Mouse (Mus musculus) frontal cortex, postnatal 36 days (tissue): Measurements from ENCODE around the gene Kif1a.

ENCODE experiments used
- DNase-seq, 2 experiments: peaks; one replicate each; pipeline ENCODE4 v3.0.0; 2022; ENCODE audit warnings: low spot score in 2 of 2

The Kif1a gene

DNA sequence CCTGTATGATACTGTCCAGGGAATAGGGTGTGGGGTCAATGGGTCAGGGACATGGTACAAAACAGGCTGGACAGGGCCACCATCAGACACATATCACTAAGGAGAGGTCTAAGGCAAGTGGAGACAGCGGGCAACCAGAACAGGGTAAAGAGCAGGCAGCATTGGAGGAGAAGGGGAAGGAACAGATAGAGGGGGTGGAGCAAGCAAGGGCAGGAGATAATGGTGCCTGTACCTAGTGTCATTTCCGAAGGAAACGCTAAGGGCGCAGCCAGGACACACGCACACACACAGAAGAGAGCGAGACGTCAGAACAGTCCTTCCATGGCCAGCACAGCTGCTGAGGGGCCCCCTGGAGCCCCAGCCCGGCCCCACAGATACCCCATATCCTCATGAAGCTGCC, 75.2 kb downstream of the Kif1a start:
- DNase-seq: no peak

DNA sequence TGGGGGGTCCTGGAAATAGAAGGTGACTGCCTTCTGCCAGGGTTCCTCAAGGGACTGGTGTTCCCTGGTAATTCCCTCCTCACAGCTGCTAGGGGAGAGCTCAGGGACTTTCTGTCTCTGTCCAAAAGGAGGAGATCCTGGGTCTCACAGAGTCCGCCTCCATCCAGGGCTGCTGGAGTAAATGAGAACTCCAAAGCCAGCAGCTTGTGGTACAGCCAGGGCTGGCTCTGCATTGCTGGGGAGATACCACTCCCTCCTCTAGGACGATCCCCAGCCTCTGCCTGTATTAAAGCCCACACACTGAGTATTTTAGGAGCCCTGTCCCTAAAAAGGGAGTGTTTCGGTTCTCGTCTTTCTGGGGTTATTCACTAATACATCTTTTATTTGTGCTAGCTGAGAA, 81.1 kb downstream of the Kif1a start:
- peak in 1 of 2 experiments; percentile 50 for DNase-seq

GRCm38 (mm10) chr1:93018716-93019115, 83.0 kb downstream of the Kif1a start:
- no peak for DNase-seq

GRCm38 (mm10) chr1:93015136-93015535, 86.6 kb downstream of the Kif1a start:
- DNase-seq: no peak

GRCm38 (mm10) chr1:93014460-93014859, 87.3 kb downstream of the Kif1a start:
- DNase-seq: peak; percentile 79 to 80

DNA sequence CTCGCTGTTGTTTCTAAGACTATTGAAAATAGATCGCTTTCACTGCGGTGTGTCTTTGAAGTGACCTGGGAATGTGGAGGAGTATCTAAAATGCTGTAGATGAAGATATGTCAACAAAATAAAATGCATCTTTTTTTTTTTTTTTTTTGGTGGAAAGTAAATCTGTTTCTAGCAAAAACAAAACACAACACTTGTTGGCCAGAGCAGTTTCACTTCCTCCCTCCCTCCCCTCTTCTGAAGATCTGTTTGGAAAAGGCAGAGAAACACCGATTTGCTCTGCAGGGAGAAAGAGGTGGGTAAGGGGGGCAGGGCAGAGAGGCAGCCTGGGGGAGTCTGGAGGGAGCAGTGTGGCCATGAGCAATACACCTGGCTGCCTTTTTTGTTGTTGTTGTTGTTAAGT, 88.4 kb downstream of the Kif1a start:
- DNase-seq: no peak

- no peak for DNase-seq
Observed at GRCm38 (mm10) chr1:93012103-93012585, 89.6 kb downstream of the Kif1a start.

- no peak for DNase-seq
Observed at GRCm38 (mm10) chr1:93010731-93011130, 91.0 kb downstream of the Kif1a start.

GRCm38 (mm10) chr1:93009196-93009595, 92.6 kb downstream of the Kif1a start:
- no peak for DNase-seq

- DNase-seq: no peak
Observed at GRCm38 (mm10) chr1:93006061-93006460, 95.7 kb downstream of the Kif1a start, which contains the start of gene Aqp12. Gene Aqp12, plus strand, starts transcription at chr1:93006334.

- DNase-seq: no peak
Observed at GRCm38 (mm10) chr1:92992880-92993279, 108.9 kb downstream of the Kif1a start.

DNA sequence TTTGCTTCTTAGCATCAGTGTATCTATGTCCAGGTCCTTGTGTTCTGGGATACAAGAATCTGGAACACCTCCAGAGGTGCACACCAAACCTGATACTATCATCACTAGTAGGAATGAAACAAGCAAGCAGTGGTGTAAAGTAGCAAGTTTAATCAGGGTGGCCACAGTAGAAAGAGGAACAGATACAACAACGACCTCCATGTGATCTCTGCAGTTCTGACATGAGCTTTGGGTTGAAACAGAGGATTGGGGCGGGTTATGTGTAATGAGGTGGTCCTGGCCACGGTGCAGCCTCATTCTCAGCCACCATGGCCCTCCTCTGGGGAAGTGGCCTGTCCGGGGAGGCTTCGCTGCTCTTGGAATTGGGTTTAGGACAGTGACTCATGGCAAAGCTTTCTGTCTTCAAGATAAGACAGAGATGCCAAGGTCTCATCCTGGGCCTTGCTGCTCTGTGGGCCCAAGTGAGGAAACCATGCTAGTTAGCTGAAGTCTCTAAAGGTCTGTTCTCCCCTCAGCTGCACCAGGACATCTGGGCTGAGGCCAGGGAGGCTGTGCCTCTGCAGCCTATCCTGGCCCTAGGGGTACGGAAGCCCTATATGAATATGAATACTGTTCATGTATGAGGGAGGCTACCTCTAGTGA, 109.4 kb downstream of the Kif1a start:
- no peak for DNase-seq

DNA sequence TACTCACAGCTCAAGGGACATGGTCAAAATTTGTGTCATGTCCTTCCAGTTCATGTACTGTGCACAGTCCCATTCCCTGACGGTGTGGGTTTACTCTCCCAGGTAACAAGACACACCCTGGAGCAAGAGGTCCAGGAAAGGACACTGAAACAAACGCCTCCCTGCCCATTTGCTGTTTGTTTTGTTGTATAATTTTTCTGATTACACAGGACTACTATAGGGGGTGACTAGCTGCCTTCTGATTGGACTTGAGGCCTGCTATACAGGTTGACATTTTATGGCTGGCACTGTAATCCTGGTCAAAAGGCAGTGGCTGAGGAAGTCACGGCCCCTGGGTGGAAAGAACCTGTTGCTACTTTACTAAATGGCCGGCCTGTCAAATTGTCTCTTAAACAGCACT, 111.9 kb downstream of the Kif1a start:
- no peak for DNase-seq

DNA sequence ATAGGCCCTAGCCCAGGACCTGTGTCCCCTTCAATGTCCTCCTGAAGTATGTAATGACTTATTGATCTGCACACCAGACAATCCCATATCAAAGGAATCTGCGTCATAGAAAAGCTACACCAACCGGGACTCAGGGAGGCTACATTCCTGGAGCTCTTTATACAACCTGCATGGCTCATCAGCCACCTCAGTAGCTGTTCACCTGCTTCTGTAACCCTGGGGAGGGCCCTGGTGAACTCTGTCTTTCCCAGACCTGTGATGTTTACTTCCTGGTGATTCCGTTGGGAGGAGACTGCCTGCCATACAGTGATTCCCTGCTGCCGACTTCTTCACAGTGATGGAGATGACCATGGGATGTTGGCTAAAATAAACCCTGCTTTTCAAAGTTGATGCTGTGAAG, 112.9 kb downstream of the Kif1a start:
- no peak for DNase-seq

DNA sequence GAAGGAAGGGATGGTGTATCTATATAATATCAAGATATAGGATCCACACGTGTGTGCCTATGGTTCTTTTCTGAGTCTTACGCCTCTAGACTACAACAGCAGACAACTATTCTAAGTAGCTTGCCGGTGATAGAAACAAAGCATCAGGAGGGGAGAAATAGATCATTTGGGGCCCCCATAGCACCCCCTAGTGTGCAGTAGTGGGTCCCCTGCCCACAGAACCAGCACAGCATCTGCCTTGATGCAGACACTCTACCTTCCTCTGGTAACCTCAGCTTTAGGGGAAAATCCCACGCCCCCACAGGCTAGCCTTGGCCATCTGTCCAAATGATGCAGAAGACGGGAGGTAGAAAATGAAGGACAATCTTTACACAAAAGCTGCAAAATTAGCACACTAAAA, 116.8 kb downstream of the Kif1a start:
- no peak for DNase-seq

GRCm38 (mm10) chr1:92982931-92983605, 118.7 kb downstream of the Kif1a start:
- DNase-seq: no peak

GRCm38 (mm10) chr1:92981056-92981845, 120.5 kb downstream of the Kif1a start:
- DNase-seq: no peak

DNA sequence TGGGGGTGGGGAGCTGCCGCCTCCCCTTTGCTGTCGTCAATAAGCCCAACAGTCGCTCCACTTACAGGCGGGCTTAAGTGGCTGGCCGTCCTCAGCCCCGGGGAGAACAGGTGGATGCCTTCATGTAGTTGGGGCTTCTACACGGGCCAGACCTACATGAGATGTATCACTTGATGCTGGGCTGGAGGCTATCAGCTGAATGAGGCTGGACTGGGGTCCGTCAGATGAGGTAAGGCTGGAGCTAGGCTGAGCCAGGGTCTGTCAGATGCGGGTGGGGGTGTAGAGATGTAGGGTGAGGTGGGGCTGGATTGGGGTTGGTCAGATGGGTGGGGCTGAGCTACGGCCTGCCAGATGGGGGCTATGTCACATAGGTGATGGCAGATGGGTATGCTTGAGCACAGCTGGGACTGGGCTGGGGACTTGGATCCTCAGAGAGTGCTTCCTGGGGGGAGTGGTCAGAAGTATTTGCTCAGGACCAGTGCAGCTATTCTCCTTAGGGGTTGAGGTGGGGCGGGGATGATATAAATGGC, 122.6 kb downstream of the Kif1a start:
- no peak for DNase-seq

GRCm38 (mm10) chr1:92978645-92979044, 123.1 kb downstream of the Kif1a start:
- DNase-seq: no peak

DNA sequence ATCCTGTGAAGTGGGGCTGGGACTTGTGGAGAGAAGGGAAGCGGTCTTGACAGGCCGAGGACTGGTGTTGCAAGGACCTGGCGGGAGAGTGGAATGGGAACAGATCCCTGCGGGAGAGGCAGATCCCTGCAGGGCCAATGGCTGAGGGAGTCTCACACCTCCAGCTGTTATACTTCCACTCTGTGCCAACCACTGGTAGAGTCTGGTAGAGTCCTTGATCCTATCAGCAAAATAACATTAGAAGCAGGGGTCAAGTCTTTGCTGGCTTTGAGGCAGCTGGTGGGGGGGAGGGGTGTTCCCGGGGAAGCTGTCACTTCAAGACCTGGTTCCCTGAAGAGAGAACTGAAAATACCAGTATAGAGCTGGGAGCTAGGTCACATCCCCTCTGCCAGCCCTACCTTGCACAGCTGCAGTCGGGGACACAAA, 125.6 kb downstream of the Kif1a start:
- DNase-seq: no peak

DNA sequence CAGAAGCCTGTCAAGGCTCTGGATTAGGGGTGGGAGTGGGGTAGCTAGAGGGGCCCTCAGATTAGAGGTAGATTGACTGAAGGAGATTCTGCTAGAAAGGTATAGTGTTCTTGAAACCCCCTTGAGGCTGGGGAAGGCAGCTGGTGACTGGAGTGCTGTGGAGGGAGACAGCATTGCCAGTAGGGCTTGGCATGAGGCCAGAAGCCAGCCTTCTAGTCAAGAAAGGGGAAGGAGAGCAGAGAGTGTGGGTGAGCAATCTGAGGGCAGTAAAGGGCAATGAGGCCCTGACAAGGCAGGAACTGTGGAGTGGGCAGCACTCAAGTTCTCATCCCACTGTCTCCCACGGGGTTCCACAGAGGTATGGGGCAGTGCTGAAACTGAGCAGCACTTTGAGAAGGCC, 128.9 kb downstream of the Kif1a start:
- DNase-seq: peak in 1 of 2 experiments; percentile 7
